Mouse (Mus musculus) MEL (cell line): ENCODE measurements around the gene Taf6l.
A peak's percentile ranks its signal among the peaks of the same experiment; 100 is the strongest.

Source experiments
- CHD2 ChIP-seq: IDR thresholded peaks from 2 replicates; pipeline ENCODE4 v1.6.1; 2011; ENCODE audit warnings: low read length, improper control_type of control experiment
- CTCF ChIP-seq, 3 experiments: IDR thresholded peaks in 2 of 3; conservative IDR thresholded peaks in 1 of 3; 2 replicates each; pipeline ENCODE4 v1.5.1; 2011 to 2012; ENCODE audit warnings: low read length in 3 of 3, low read depth in 2 of 3, mild to moderate bottlenecking in 2 of 3, improper control_type of control experiment in 1 of 3, inconsistent platforms in 1 of 3, mixed read lengths in 1 of 3, moderate library complexity in 1 of 3; ENCODE audit not compliant: control insufficient read depth in 1 of 3, insufficient read depth in 1 of 3, poor library complexity in 1 of 3, severe bottlenecking in 1 of 3
- ELF1 ChIP-seq: IDR thresholded peaks from 2 replicates; pipeline ENCODE4 v1.6.1; 2014; ENCODE audit warnings: low read depth, mild to moderate bottlenecking, inconsistent platforms, low read length, improper control_type of control experiment, moderate library complexity
- GATA1 ChIP-seq: IDR thresholded peaks from 2 replicates; pipeline ENCODE4 v1.6.1; 2011; ENCODE audit warnings: low read depth, low read length, improper control_type of control experiment
- MAFK ChIP-seq: IDR thresholded peaks from 2 replicates; pipeline ENCODE4 v1.6.1; 2011; ENCODE audit warnings: low read depth, mild to moderate bottlenecking, low read length, improper control_type of control experiment, borderline replicate concordance
- MAX ChIP-seq: IDR thresholded peaks from 2 replicates; pipeline ENCODE4 v1.6.1; 2011; ENCODE audit warnings: low read length, improper control_type of control experiment
- MYC ChIP-seq: IDR thresholded peaks from 2 replicates; pipeline ENCODE4 v1.6.1; 2011; ENCODE audit warnings: low read depth, mild to moderate bottlenecking, low read length, improper control_type of control experiment, moderate library complexity
- POLR2A ChIP-seq, 2 experiments: IDR thresholded peaks; 2 replicates each; pipeline ENCODE4 v1.6.1; 2011 to 2012; ENCODE audit warnings: low read length in 2 of 2, mild to moderate bottlenecking in 2 of 2, control low read depth in 1 of 2, improper control_type of control experiment in 1 of 2, low read depth in 1 of 2, moderate library complexity in 1 of 2; ENCODE audit not compliant: control insufficient read depth in 1 of 2, insufficient read depth in 1 of 2, poor library complexity in 1 of 2
- SMC3 ChIP-seq: IDR thresholded peaks from 2 replicates; pipeline ENCODE4 v1.6.1; 2011; ENCODE audit warnings: low read depth, low read length, improper control_type of control experiment
- ZKSCAN1 ChIP-seq: IDR thresholded peaks from 2 replicates; pipeline ENCODE4 v1.6.1; 2012; ENCODE audit warnings: low read depth, mild to moderate bottlenecking, inconsistent platforms, low read length, improper control_type of control experiment, moderate library complexity

DNA sequence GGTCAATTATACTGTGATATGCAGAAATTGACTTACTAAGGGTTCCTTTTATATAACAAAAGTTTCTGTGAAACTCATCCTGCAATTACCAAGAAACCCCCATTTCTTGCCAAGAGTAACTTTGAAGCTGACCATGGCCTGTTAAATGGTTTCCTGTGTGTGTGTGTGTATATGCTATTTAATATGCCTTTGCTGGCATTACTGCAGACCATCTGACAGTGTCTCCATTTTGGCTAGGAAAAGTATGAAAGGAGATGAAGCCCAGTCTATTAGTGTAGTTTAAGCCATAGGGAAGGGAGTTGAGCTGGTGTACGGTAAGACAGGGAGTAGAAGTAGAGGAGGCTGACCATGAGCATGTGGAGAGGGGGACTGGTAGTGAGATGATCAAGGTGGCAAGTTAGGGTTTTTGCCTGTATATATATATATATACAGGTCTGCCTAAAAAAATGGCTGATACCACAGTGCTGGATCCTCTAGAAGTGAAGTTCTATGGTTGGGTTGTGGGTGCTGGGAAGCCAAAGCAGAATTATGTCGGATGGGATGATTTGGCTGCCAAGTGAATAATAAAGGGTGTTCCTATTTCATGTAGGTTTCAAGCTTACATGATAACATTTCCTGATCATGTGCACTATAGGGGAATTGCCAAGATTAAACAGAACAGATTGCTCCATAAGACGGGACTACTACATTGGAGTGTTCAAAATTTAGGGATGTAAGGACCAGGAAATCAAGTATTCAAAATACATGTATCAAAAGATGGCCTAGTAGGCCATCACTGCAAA is 59.4 kb downstream of the Taf6l start:
- TF ChIP-seq CTCF (IDR thresholded peaks at IDR 0.05 in 2 of 3, conservative IDR thresholded peaks at IDR 0.05 in 1 of 3; ENCODE audit: control insufficient read depth in 1 of 3, insufficient read depth in 1 of 3, low read depth in 2 of 3, low read length in 3 of 3, poor library complexity in 1 of 3, severe bottlenecking in 1 of 3) (no peak), MAFK (no peak), POLR2A (IDR thresholded peaks at IDR 0.05; ENCODE audit: control insufficient read depth in 1 of 2, insufficient read depth in 1 of 2, low read depth in 1 of 2, low read length in 2 of 2, poor library complexity in 1 of 2) (peak in 1 of 2 experiments; percentile 38; a peak in 1 of 4 replicates), ZKSCAN1 (no peak), MAX (no peak), ELF1 (no peak), MYC (no peak), CHD2 (no peak), SMC3 (no peak), GATA1 (no peak)
